Mouse (Mus musculus): Measurements from ENCODE around the gene Ms4a12. TPM values are rescaled to one million over a fixed set of nuclear protein-coding genes. Genes with fewer than 3 reads are reported as not detected.

The Ms4a12 gene
- total RNA-seq, 2 experiments from 2014 or later: not detected

Other genes starting within 250 kb of the Ms4a12 start
- gene Ms4a15, start 239.2 kb downstream of the Ms4a12 start, total RNA-seq (2015): not detected in 2 replicates
- not detected in 2 replicates for gene Ms4a15, start 239.2 kb downstream of the Ms4a12 start, total RNA-seq (2017)
- not detected in 2 replicates for gene Ms4a18, start 214.4 kb downstream of the Ms4a12 start, total RNA-seq (2015)
- gene Ms4a18, start 214.4 kb downstream of the Ms4a12 start, total RNA-seq (2017): not detected in 2 replicates
- gene Ms4a8a, start 151.3 kb downstream of the Ms4a12 start, total RNA-seq (2015): 0.17 TPM in 1 of 2 replicates, not detected in the other
- gene Ms4a8a, start 151.3 kb downstream of the Ms4a12 start, total RNA-seq (2017): 1.5 TPM in 1 of 2 replicates, not detected in the other
- not detected in 2 replicates for gene 1700017D01Rik, start 101.6 kb downstream of the Ms4a12 start, total RNA-seq (2015)
- not detected in 2 replicates for gene 1700017D01Rik, start 101.6 kb downstream of the Ms4a12 start, total RNA-seq (2017)
- not detected in 2 replicates for gene 1700025F22Rik, start 67.1 kb downstream of the Ms4a12 start, total RNA-seq (2015)
- not detected in 2 replicates for gene 1700025F22Rik, start 67.1 kb downstream of the Ms4a12 start, total RNA-seq (2017)
- gene Ms4a13, start 35.7 kb downstream of the Ms4a12 start, total RNA-seq (2015): not detected in 2 replicates
- not detected in 2 replicates for gene Ms4a13, start 35.7 kb downstream of the Ms4a12 start, total RNA-seq (2017)
- not detected in 2 replicates for gene Ms4a1, start 33.8 kb upstream of the Ms4a12 start, total RNA-seq (2015)
- gene Ms4a1, start 33.8 kb upstream of the Ms4a12 start, total RNA-seq (2017): not detected in 2 replicates
- not detected in 2 replicates for gene Ms4a5, start 51.4 kb upstream of the Ms4a12 start, total RNA-seq (2015)
- not detected in 2 replicates for gene Ms4a5, start 51.4 kb upstream of the Ms4a12 start, total RNA-seq (2017)
- not detected in 2 replicates for gene Ms4a14, start 82.0 kb upstream of the Ms4a12 start, total RNA-seq (2015)
- not detected in 2 replicates for gene Ms4a14, start 82.0 kb upstream of the Ms4a12 start, total RNA-seq (2017)
- not detected in 2 replicates for gene Ms4a7, start 103.7 kb upstream of the Ms4a12 start, total RNA-seq (2015)
- gene Ms4a7, start 103.7 kb upstream of the Ms4a12 start, total RNA-seq (2017): 0.64 TPM in 1 of 2 replicates, not detected in the other
- gene Ms4a4a, start 143.1 kb upstream of the Ms4a12 start, total RNA-seq (2015): 0.49 TPM in 1 of 2 replicates, not detected in the other
- not detected in 2 replicates for gene Ms4a4a, start 143.1 kb upstream of the Ms4a12 start, total RNA-seq (2017)
- 17.5 and 21.6 TPM in 2 replicates for gene Ms4a4c, start 172.3 kb upstream of the Ms4a12 start, total RNA-seq (2015)
- gene Ms4a4c, start 172.3 kb upstream of the Ms4a12 start, total RNA-seq (2017): 15.8 and 18.6 TPM in 2 replicates
- gene Ms4a4b, start 211.1 kb upstream of the Ms4a12 start, total RNA-seq (2015): 4.8 and 5.3 TPM in 2 replicates
- 0.88 and 1.00 TPM in 2 replicates for gene Ms4a4b, start 211.1 kb upstream of the Ms4a12 start, total RNA-seq (2017)
- gene Ms4a6c, start 236.9 kb upstream of the Ms4a12 start, total RNA-seq (2015): 181 and 238 TPM in 2 replicates
- gene Ms4a6c, start 236.9 kb upstream of the Ms4a12 start, total RNA-seq (2017): 142 and 174 TPM in 2 replicates